Mouse (Mus musculus): Measurements from ENCODE around the gene Tgm7. TPM values are rescaled to one million over a fixed set of nuclear protein-coding genes. Genes with fewer than 3 reads are reported as not detected.

The Tgm7 gene
- polyA plus RNA-seq (2015; fragmentation: Nextera tagmentation; extraction: Ambion mirVana) = not detected in 2 replicates

GRCm38 (mm10) chr2:121109695-121110094, at the start of gene Tgm7:
Gene Tgm7, minus strand, starts transcription at chr2:121109795.

GRCm38 (mm10) chr2:121140018-121140882, 30.7 kb upstream of the Tgm7 start, which contains the start of the genes Adal and Lcmt2:
Gene Adal, plus strand, starts transcription at chr2:121140428.
Gene Lcmt2, minus strand, starts transcription at chr2:121140653.

GRCm38 (mm10) chr2:121085480-121086185, 24.0 kb downstream of the Tgm7 start, which contains the start of gene Tgm5:
Gene Tgm5, minus strand, starts transcription at chr2:121085841.

Other genes starting within 250 kb of the Tgm7 start
- 11.7 and 16.9 TPM in 2 replicates for gene Ubr1, start 139.1 kb downstream of the Tgm7 start, polyA plus RNA-seq (2015; fragmentation: Nextera tagmentation; extraction: Ambion mirVana)
- gene Tmem62, start 132.8 kb downstream of the Tgm7 start, polyA plus RNA-seq (2015; fragmentation: Nextera tagmentation; extraction: Ambion mirVana) = 6.8 and 11.0 TPM in 2 replicates
- gene Ccndbp1, start 101.4 kb downstream of the Tgm7 start, polyA plus RNA-seq (2015; fragmentation: Nextera tagmentation; extraction: Ambion mirVana) = 44.5 and 63.5 TPM in 2 replicates
- 1.6 and 5.2 TPM in 2 replicates for gene Epb42, start 72.7 kb downstream of the Tgm7 start, polyA plus RNA-seq (2015; fragmentation: Nextera tagmentation; extraction: Ambion mirVana)
- 0.59 and 0.87 TPM in 2 replicates for gene Tgm5, start 24.0 kb downstream of the Tgm7 start, polyA plus RNA-seq (2015; fragmentation: Nextera tagmentation; extraction: Ambion mirVana)
- gene Adal, start 30.6 kb upstream of the Tgm7 start, polyA plus RNA-seq (2015; fragmentation: Nextera tagmentation; extraction: Ambion mirVana) = 10.5 and 15.7 TPM in 2 replicates
- 10.3 and 14.8 TPM in 2 replicates for gene Lcmt2, start 30.9 kb upstream of the Tgm7 start, polyA plus RNA-seq (2015; fragmentation: Nextera tagmentation; extraction: Ambion mirVana)
- gene Tubgcp4, start 60.9 kb upstream of the Tgm7 start, polyA plus RNA-seq (2015; fragmentation: Nextera tagmentation; extraction: Ambion mirVana) = 16.6 and 29.5 TPM in 2 replicates
- gene Zscan29, start 61.3 kb upstream of the Tgm7 start, polyA plus RNA-seq (2015; fragmentation: Nextera tagmentation; extraction: Ambion mirVana) = 6.4 and 9.1 TPM in 2 replicates
- 20.4 and 25.4 TPM in 2 replicates for gene Trp53bp1, start 161.6 kb upstream of the Tgm7 start, polyA plus RNA-seq (2015; fragmentation: Nextera tagmentation; extraction: Ambion mirVana)
- gene Map1a, start 179.8 kb upstream of the Tgm7 start, polyA plus RNA-seq (2015; fragmentation: Nextera tagmentation; extraction: Ambion mirVana) = 2.8 and 6.2 TPM in 2 replicates
- gene Ppip5k1, start 245.6 kb upstream of the Tgm7 start, polyA plus RNA-seq (2015; fragmentation: Nextera tagmentation; extraction: Ambion mirVana) = 9.3 and 11.4 TPM in 2 replicates
- gene Ckmt1, start 247.9 kb upstream of the Tgm7 start, polyA plus RNA-seq (2015; fragmentation: Nextera tagmentation; extraction: Ambion mirVana) = 6.4 and 19.6 TPM in 2 replicates